Comparison of ENCODE assay signal across 27 mouse cellular contexts in the genomic region with DNA sequence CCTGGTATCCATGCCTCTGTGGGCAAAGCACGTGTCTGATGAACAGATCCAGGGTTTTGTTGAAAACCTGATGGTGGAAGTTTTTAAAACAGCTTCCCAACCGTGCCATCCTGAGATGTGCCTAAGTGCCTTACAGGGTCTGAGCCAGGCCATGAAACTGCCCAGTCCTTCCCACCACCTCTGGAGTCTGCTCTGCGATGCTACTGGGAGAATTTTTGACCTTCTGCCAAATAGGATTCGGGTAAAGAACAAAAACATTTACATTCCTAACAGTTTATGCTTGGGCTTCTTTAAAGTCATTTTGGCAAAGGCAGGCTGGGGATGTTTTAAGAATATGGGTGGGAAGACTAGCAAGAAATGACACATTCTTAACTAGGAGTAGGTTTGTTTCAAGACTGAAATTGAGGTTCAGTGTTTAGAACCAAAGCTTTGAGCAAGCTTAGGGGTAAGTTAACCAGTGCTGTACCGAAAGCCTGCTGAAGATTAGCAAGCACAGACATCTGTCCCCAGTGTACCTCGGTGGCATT. TPM values are rescaled to one million over a fixed set of nuclear protein-coding genes. Genes with fewer than 3 reads are reported as not detected.
DNase-seq lines count a peak whose midpoint lies in the region; ATAC-seq and TF ChIP-seq lines count a peak whose summit lies in the region.
"Had no signal": no experiment of that assay in that cellular context is flagged by ENCODE, and none has a peak within 500 bp of the region (broad histone marks: within the 10 kb centered on the region; RNA-seq: fewer than 3 reads in every experiment).

No protein-coding gene starts in this region.

- DNase-seq in embryonic facial prominence, embryonic 14.5 days (ENCODE audit: low spot score): peak; percentile 18
- no peak for DNase-seq in embryonic facial prominence, embryonic 10.5 days (ENCODE audit: low spot score)
- DNase-seq in lung, postnatal 36 days: no peak
- no peak for DNase-seq in stomach, postnatal 0 days (ENCODE audit: low spot score)
- no peak for DNase-seq in heart, postnatal 25 days (ENCODE audit: low spot score)
- DNase-seq: adrenal gland, postnatal 25 days; cerebellum, adult 2 months; cerebellum, postnatal 14 days; gastrocnemius, adult 2 months; gastrocnemius, postnatal 36 days; heart, adult 18-20 months; kidney, adult 9 months; kidney, postnatal 10 days; layer of hippocampus, adult 9-11 months; liver; midbrain, embryonic 14.5 days; right cerebral cortex, postnatal 4 days; thymus, postnatal 4 days had no signal

- intact Hi-C loops in heart, postnatal 25 days (cut with DNase I): no loop called here

- TF ChIP-seq EP300 in stomach, postnatal 0 days (optimal IDR thresholded peaks at IDR 0.05): no peak

- H3K4me2 ChIP-seq in embryonic facial prominence, embryonic 14.5 days (ENCODE audit: low read depth, low read length): no peak overlapping the region
- H3K4me2 ChIP-seq in lung, embryonic 16.5 days (ENCODE audit: low read depth, low read length): no peak overlapping the region
- H3K4me2 ChIP-seq in stomach, embryonic 16.5 days (ENCODE audit: low read depth, low read length): no peak overlapping the region
- no peak overlapping the region for H3K4me2 ChIP-seq in stomach, postnatal 0 days (replicated peaks; ENCODE audit: low read depth)
- no peak overlapping the region for H3K4me2 ChIP-seq in heart, embryonic 12.5 days
- H3K4me2 ChIP-seq: heart, embryonic 11.5 days; hindbrain, embryonic 14.5 days had no signal

- no peak for TF ChIP-seq CTCF in stomach, postnatal 0 days (IDR thresholded peaks at IDR 0.05; ENCODE audit: low read depth)

- H3K27me3 ChIP-seq in embryonic facial prominence, embryonic 14.5 days (replicated peaks; ENCODE audit: control insufficient read depth, insufficient read depth, low read length): no peaks in the 10 kb centered on the region
- H3K27me3 ChIP-seq in embryonic facial prominence, embryonic 10.5 days (replicated peaks; ENCODE audit: low read depth, poor library complexity, severe bottlenecking): no peaks in the 10 kb centered on the region
- no peaks in the 10 kb centered on the region for H3K27me3 ChIP-seq in lung, embryonic 16.5 days (ENCODE audit: control insufficient read depth, insufficient read depth, low read depth, low read length)
- H3K27me3 ChIP-seq in stomach, embryonic 16.5 days (ENCODE audit: control insufficient read depth, insufficient read depth, low read length): no peaks in the 10 kb centered on the region
- H3K27me3 ChIP-seq in stomach, postnatal 0 days (ENCODE audit: control insufficient read depth, insufficient read depth, low read length): no peaks in the 10 kb centered on the region
- no peaks in the 10 kb centered on the region for H3K27me3 ChIP-seq in heart, embryonic 12.5 days (replicated peaks)

- no peak overlapping the region for H3K27ac ChIP-seq in embryonic facial prominence, embryonic 14.5 days (replicated peaks; ENCODE audit: low read depth, low read length)
- H3K27ac ChIP-seq in embryonic facial prominence, embryonic 10.5 days (replicated peaks): no peak overlapping the region
- H3K27ac ChIP-seq in lung, embryonic 16.5 days (ENCODE audit: low read length): peak overlapping the region; percentile 53
- H3K27ac ChIP-seq in stomach, embryonic 16.5 days (ENCODE audit: low read length): peak overlapping the region; percentile 53; the same call in 1 of the 2 replicates
- no peak overlapping the region; the same call in 1 of the 2 replicates for H3K27ac ChIP-seq in stomach, postnatal 0 days (replicated peaks)
- H3K27ac ChIP-seq in heart, embryonic 12.5 days (ENCODE audit: poor library complexity, severe bottlenecking): no peak overlapping the region
- H3K27ac ChIP-seq: gastrocnemius, adult 2 months; hindbrain, embryonic 14.5 days; liver, embryonic 14.5 days; macrophage had no signal

- H3K9ac ChIP-seq in embryonic facial prominence, embryonic 14.5 days (ENCODE audit: low read depth, low read length): no peak overlapping the region
- H3K9ac ChIP-seq in lung, embryonic 16.5 days (ENCODE audit: low read length): no peak overlapping the region
- no peak overlapping the region for H3K9ac ChIP-seq in stomach, embryonic 16.5 days (ENCODE audit: low read length)
- no peak overlapping the region for H3K9ac ChIP-seq in stomach, postnatal 0 days (ENCODE audit: low read length)
- H3K9ac ChIP-seq in heart, embryonic 12.5 days: no peak overlapping the region
- H3K9ac ChIP-seq: hindbrain, embryonic 14.5 days; liver, embryonic 14.5 days had no signal

- H3K36me3 ChIP-seq in embryonic facial prominence, embryonic 14.5 days (ENCODE audit: control insufficient read depth, insufficient read depth, low read length): 0 out of 2 replicates have a peak, but pooled peaks cover 3% of the 10 kb centered on the region
- H3K36me3 ChIP-seq in embryonic facial prominence, embryonic 10.5 days (replicated peaks): no peaks in the 10 kb centered on the region
- no peaks in the 10 kb centered on the region for H3K36me3 ChIP-seq in lung, embryonic 16.5 days (ENCODE audit: control insufficient read depth, insufficient read depth, low read length)
- no peaks in the 10 kb centered on the region for H3K36me3 ChIP-seq in stomach, embryonic 16.5 days (ENCODE audit: control insufficient read depth, insufficient read depth, low read length)
- H3K36me3 ChIP-seq in stomach, postnatal 0 days (ENCODE audit: control insufficient read depth, insufficient read depth, low read length): no peaks in the 10 kb centered on the region
- no peaks in the 10 kb centered on the region for H3K36me3 ChIP-seq in heart, embryonic 12.5 days

- no peaks in the 10 kb centered on the region for H3K9me3 ChIP-seq in embryonic facial prominence, embryonic 14.5 days (ENCODE audit: control insufficient read depth, low read length)
- H3K9me3 ChIP-seq in embryonic facial prominence, embryonic 10.5 days: no peaks in the 10 kb centered on the region
- no peaks in the 10 kb centered on the region for H3K9me3 ChIP-seq in lung, embryonic 16.5 days (ENCODE audit: control insufficient read depth, low read length)
- no peaks in the 10 kb centered on the region for H3K9me3 ChIP-seq in stomach, embryonic 16.5 days (replicated peaks; ENCODE audit: control insufficient read depth, low read length)
- H3K9me3 ChIP-seq in stomach, postnatal 0 days (ENCODE audit: control insufficient read depth, low read length): no peaks in the 10 kb centered on the region
- H3K9me3 ChIP-seq in heart, embryonic 12.5 days (replicated peaks): no peaks in the 10 kb centered on the region
- H3K9me3 ChIP-seq: G1E had no signal

- 60% methylated on average over 6 of the region's 6 CpGs for WGBS in embryonic facial prominence, embryonic 14.5 days
- 84% methylated on average over 6 of the region's 6 CpGs for WGBS in embryonic facial prominence, embryonic 10.5 days
- 44% methylated on average over 6 of the region's 6 CpGs for WGBS in lung, embryonic 16.5 days
- WGBS in stomach, embryonic 16.5 days: 46% methylated on average over 6 of the region's 6 CpGs
- WGBS in stomach, postnatal 0 days: 33% methylated on average over 6 of the region's 6 CpGs
- WGBS in heart, embryonic 12.5 days: 61% methylated on average over 6 of the region's 6 CpGs

- ATAC-seq in embryonic facial prominence, embryonic 14.5 days (ENCODE audit: low read depth): no peak
- peak; percentile 66 for ATAC-seq in lung, embryonic 16.5 days (ENCODE audit: low read depth)
- peak; percentile 33; the same call in 1 of the 2 replicates for ATAC-seq in stomach, embryonic 16.5 days (ENCODE audit: insufficient read depth, low FRiP score)
- ATAC-seq in stomach, postnatal 0 days (ENCODE audit: low FRiP score, low TSS enrichment): no peak
- ATAC-seq in heart, embryonic 12.5 days (ENCODE audit: insufficient number of reproducible peaks, low FRiP score): no peak
- ATAC-seq: forebrain, embryonic 14.5 days had no signal

- no peak overlapping the region for H3K4me3 ChIP-seq in embryonic facial prominence, embryonic 14.5 days (ENCODE audit: low read depth, low read length)
- no peak overlapping the region for H3K4me3 ChIP-seq in embryonic facial prominence, embryonic 10.5 days
- H3K4me3 ChIP-seq in lung, embryonic 16.5 days (ENCODE audit: low read length): no peak overlapping the region
- no peak overlapping the region for H3K4me3 ChIP-seq in stomach, embryonic 16.5 days (replicated peaks; ENCODE audit: low read length)
- no peak overlapping the region for H3K4me3 ChIP-seq in stomach, postnatal 0 days (ENCODE audit: low read depth, low read length)
- no peak overlapping the region for H3K4me3 ChIP-seq in heart, embryonic 12.5 days
- H3K4me3 ChIP-seq: gastrocnemius, adult 2 months had no signal

- no peaks in the 10 kb centered on the region for H3K4me1 ChIP-seq in embryonic facial prominence, embryonic 14.5 days (ENCODE audit: control insufficient read depth, insufficient read depth, low read length)
- H3K4me1 ChIP-seq in embryonic facial prominence, embryonic 10.5 days: no peaks in the 10 kb centered on the region
- H3K4me1 ChIP-seq in lung, embryonic 16.5 days (replicated peaks; ENCODE audit: control insufficient read depth, insufficient read depth, low read length): peaks cover 5% of the 10 kb centered on the region
- H3K4me1 ChIP-seq in stomach, embryonic 16.5 days (ENCODE audit: control insufficient read depth, insufficient read depth, low read length): 0 out of 2 replicates have a peak, but pooled peaks cover 7% of the 10 kb centered on the region
- H3K4me1 ChIP-seq in stomach, postnatal 0 days (replicated peaks; ENCODE audit: control insufficient read depth, insufficient read depth): no peaks in the 10 kb centered on the region
- no peaks in the 10 kb centered on the region for H3K4me1 ChIP-seq in heart, embryonic 12.5 days (replicated peaks)

RNA-seq across cellular contexts. Expression of a gene that starts 41.7 kb away (rescaled TPM):
- polyA plus RNA-seq in embryonic facial prominence, embryonic 14.5 days (2014; fragmentation: Nextera tagmentation; extraction: Ambion mirVana): 11.8 and 12.6 TPM in 2 replicates
- 3.5 and 3.7 TPM in 2 replicates for polyA plus RNA-seq in embryonic facial prominence, embryonic 10.5 days (2016; fragmentation: Nextera tagmentation; extraction: Ambion mirVana)
- polyA plus RNA-seq in lung, embryonic 16.5 days (2015; fragmentation: Nextera tagmentation; extraction: Ambion mirVana): 9.4 and 10.0 TPM in 2 replicates
- 10.6 and 12.0 TPM in 2 replicates for polyA plus RNA-seq in stomach, embryonic 16.5 days (2015; fragmentation: Nextera tagmentation; extraction: Ambion mirVana)
- 8.5 and 9.2 TPM in 2 replicates for polyA plus RNA-seq in stomach, postnatal 0 days (2015; fragmentation: Nextera tagmentation; extraction: Ambion mirVana)
- 8.8 and 9.0 TPM in 2 replicates for polyA plus RNA-seq in heart, embryonic 12.5 days (2016; fragmentation: Nextera tagmentation; extraction: Ambion mirVana)
- total RNA-seq in heart, postnatal 25 days (2021): 1 to 10 TPM; 5.3 to 5.9 TPM
- polyA plus RNA-seq: G1E had no signal

Comparison
In these comparisons a context has a peak if more than half of its experiments do, and no peak if none do; other contexts are left out.
1. ATAC-seq: peak in lung, embryonic 16.5 days (single experiment) and stomach, embryonic 16.5 days (single experiment); none in embryonic facial prominence, embryonic 14.5 days (single experiment), stomach, postnatal 0 days (single experiment) and heart, embryonic 12.5 days (single experiment).
2. H3K27ac ChIP-seq: peak in lung, embryonic 16.5 days (single experiment) and stomach, embryonic 16.5 days (single experiment); none in embryonic facial prominence, embryonic 14.5 days (single experiment), embryonic facial prominence, embryonic 10.5 days (single experiment), stomach, postnatal 0 days (single experiment) and heart, embryonic 12.5 days (single experiment).